ENCODE assay signal across 8 mouse cellular contexts in the genomic region with DNA sequence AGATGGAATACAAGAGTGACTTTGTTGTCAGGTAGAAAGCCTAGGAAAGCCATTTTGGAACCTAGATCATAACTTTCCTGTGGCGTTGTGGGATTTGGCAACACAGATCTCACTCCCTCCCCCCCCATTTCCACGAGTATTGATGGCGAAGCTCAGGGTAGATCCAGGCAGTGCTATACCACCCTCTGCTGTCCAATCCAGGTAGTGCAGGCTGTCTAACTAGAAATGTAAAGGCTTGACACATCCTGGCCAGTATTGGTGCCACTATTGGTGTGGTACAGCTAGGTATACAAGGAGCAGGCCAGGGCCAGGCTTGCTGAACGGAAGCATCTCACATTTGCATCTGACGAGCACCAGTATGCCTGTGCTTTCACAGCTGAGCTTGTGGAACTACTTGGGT. TPM values are rescaled to one million over a fixed set of nuclear protein-coding genes. Genes with fewer than 3 reads are reported as not detected.
DNase-seq lines count a peak whose midpoint lies in the region; ATAC-seq and TF ChIP-seq lines count a peak whose summit lies in the region.

No protein-coding gene starts in this region.

- H3K4me2 ChIP-seq in kidney, embryonic 15.5 days = no peak overlapping the region
- H3K4me2 ChIP-seq in neural tube, embryonic 11.5 days (ENCODE audit: low read depth) = no peak overlapping the region

- no peaks in the 10 kb centered on the region for H3K9me3 ChIP-seq in kidney, embryonic 15.5 days (replicated peaks)
- no peaks in the 10 kb centered on the region for H3K9me3 ChIP-seq in neural tube, embryonic 11.5 days (ENCODE audit: control insufficient read depth, low read length)

- H3K4me3 ChIP-seq in kidney, embryonic 15.5 days (replicated peaks) = no peak overlapping the region
- H3K4me3 ChIP-seq in liver, adult 2 months (ENCODE audit: insufficient read depth, low read depth, low read length) = no peak overlapping the region
- no peak overlapping the region for H3K4me3 ChIP-seq in neural tube, embryonic 11.5 days (ENCODE audit: low read depth, low read length)

- H3K27me3 ChIP-seq in kidney, embryonic 15.5 days = no peaks in the 10 kb centered on the region
- H3K27me3 ChIP-seq in liver, adult 2 months (ENCODE audit: control insufficient read depth, insufficient read depth, low read length) = no peaks in the 10 kb centered on the region
- H3K27me3 ChIP-seq in neural tube, embryonic 11.5 days (ENCODE audit: control insufficient read depth, insufficient read depth, low read length) = no peaks in the 10 kb centered on the region

- no peak for TF ChIP-seq POLR2A in liver, adult 2 months (IDR thresholded peaks at IDR 0.05; ENCODE audit: extremely low read depth, insufficient read depth, low read length)

- DNase-seq in B cell, adult 2 months = peak; percentile 56 to 65
- peak; percentile 82 for DNase-seq in adrenal gland, postnatal 14 days
- peak; percentile 77 for DNase-seq in embryo, embryonic 9.5 days (ENCODE audit: extremely low spot score)
- DNase-seq in gastrocnemius, postnatal 4 days (ENCODE audit: low spot score in 2 of 2) = peak; percentile 55 to 70
- DNase-seq in liver, adult 2 months (ENCODE audit: extremely low read depth, low read depth, low spot score) = peak; percentile 40
- peak; percentile 78 for DNase-seq in neural tube, embryonic 11.5 days (ENCODE audit: low spot score)
- peak; percentile 5 to 15 for DNase-seq in thymus, adult 18-20 months

- H3K79me2 ChIP-seq in liver, adult 2 months (ENCODE audit: control insufficient read depth, insufficient read depth, low read length) = no peaks in the 10 kb centered on the region

- peak; percentile 83 for ATAC-seq in kidney, embryonic 15.5 days (replicated peaks; ENCODE audit: low FRiP score)
- ATAC-seq in neural tube, embryonic 11.5 days (ENCODE audit: insufficient read depth, low FRiP score, low TSS enrichment) = peak; percentile 72

- no peaks in the 10 kb centered on the region for H3K4me1 ChIP-seq in kidney, embryonic 15.5 days
- no peaks in the 10 kb centered on the region for H3K4me1 ChIP-seq in liver, adult 2 months (ENCODE audit: control insufficient read depth, insufficient read depth, low read length)
- no peaks in the 10 kb centered on the region for H3K4me1 ChIP-seq in neural tube, embryonic 11.5 days (ENCODE audit: control insufficient read depth, insufficient read depth, low read length)

- no peak overlapping the region for H3K9ac ChIP-seq in kidney, embryonic 15.5 days
- no peak overlapping the region for H3K9ac ChIP-seq in liver, adult 2 months (ENCODE audit: low read depth, low read length)
- no peak overlapping the region for H3K9ac ChIP-seq in neural tube, embryonic 11.5 days (ENCODE audit: low read length)

- no peaks in the 10 kb centered on the region for H3K36me3 ChIP-seq in kidney, embryonic 15.5 days
- no peaks in the 10 kb centered on the region for H3K36me3 ChIP-seq in liver, adult 2 months (ENCODE audit: control insufficient read depth, insufficient read depth, low read length)
- no peaks in the 10 kb centered on the region for H3K36me3 ChIP-seq in neural tube, embryonic 11.5 days (ENCODE audit: control insufficient read depth, insufficient read depth, low read length)

- WGBS in kidney, embryonic 15.5 days = 15% methylated on average over 5 of the region's 5 CpGs
- 14% methylated on average over 5 of the region's 5 CpGs for WGBS in liver, adult 2 months
- 25% methylated on average over 5 of the region's 5 CpGs for WGBS in neural tube, embryonic 11.5 days

- H3K27ac ChIP-seq in kidney, embryonic 15.5 days = no peak overlapping the region
- no peak overlapping the region for H3K27ac ChIP-seq in liver, adult 2 months (replicated peaks; ENCODE audit: insufficient read depth, low read depth, low read length)
- no peak overlapping the region for H3K27ac ChIP-seq in neural tube, embryonic 11.5 days (ENCODE audit: low read depth, low read length)

- peak; percentile 86 for TF ChIP-seq CTCF in liver, adult 2 months (IDR thresholded peaks at IDR 0.05; ENCODE audit: low read depth, low read length)

RNA-seq across cellular contexts. Expression of a gene that starts 18.6 kb away (rescaled TPM):
- total RNA-seq in adrenal gland, postnatal 14 days (2021) = 5.3 and 6.6 TPM in 2 replicates
- total RNA-seq in gastrocnemius, postnatal 4 days (2021) = 1 to 10 TPM; 7.5 TPM
- polyA plus RNA-seq in kidney, embryonic 15.5 days (2015; fragmentation: Nextera tagmentation; extraction: Ambion mirVana) = 11.4 and 12.4 TPM in 2 replicates
- total RNA-seq in liver, adult 2 months (2014; rRNA removed) = 5.1 and 5.6 TPM in 2 replicates
- 2.1 and 3.2 TPM in 2 replicates for polyA plus RNA-seq in liver, adult 2 months (2012; rRNA removed)
- polyA plus RNA-seq in neural tube, embryonic 11.5 days (2014; fragmentation: Nextera tagmentation; extraction: Ambion mirVana) = 5.7 and 5.8 TPM in 2 replicates

RNA-seq across cellular contexts. Expression of a gene that starts 55.3 kb away (rescaled TPM):
- 0.04 TPM in 1 of 2 replicates, not detected in the other for total RNA-seq in adrenal gland, postnatal 14 days (2021)
- under 1 TPM in 1 of 2 experiments, not detected in 1; 0.03 TPM for total RNA-seq in gastrocnemius, postnatal 4 days (2021)
- 0.16 and 0.17 TPM in 2 replicates for polyA plus RNA-seq in kidney, embryonic 15.5 days (2015; fragmentation: Nextera tagmentation; extraction: Ambion mirVana)
- under 0.01 TPM in 1 of 2 replicates, not detected in the other for total RNA-seq in liver, adult 2 months (2014; rRNA removed)
- polyA plus RNA-seq in liver, adult 2 months (2012; rRNA removed) = not detected in 2 replicates
- polyA plus RNA-seq in neural tube, embryonic 11.5 days (2014; fragmentation: Nextera tagmentation; extraction: Ambion mirVana) = not detected in 2 replicates

Comparison
In these comparisons a context has a peak if more than half of its experiments do, and no peak if none do; other contexts are left out.
1. DNase-seq: peak in every context shown above with its lines; median percentile 82 in adrenal gland, postnatal 14 days; 78 in neural tube, embryonic 11.5 days; 77 in embryo, embryonic 9.5 days; 62 in gastrocnemius, postnatal 4 days; 60 in B cell, adult 2 months; 40 in liver, adult 2 months; 10 in thymus, adult 18-20 months.